Mouse (Mus musculus) cerebellum, postnatal 4 days (tissue): ENCODE results near the gene Satb2.

ENCODE experiments used
- DNase-seq, 2 experiments: peaks; one replicate each; pipeline ENCODE4 v3.0.0; 2022; ENCODE audit warnings: low spot score in 2 of 2, mixed read lengths in 1 of 2

The Satb2 gene

DNA sequence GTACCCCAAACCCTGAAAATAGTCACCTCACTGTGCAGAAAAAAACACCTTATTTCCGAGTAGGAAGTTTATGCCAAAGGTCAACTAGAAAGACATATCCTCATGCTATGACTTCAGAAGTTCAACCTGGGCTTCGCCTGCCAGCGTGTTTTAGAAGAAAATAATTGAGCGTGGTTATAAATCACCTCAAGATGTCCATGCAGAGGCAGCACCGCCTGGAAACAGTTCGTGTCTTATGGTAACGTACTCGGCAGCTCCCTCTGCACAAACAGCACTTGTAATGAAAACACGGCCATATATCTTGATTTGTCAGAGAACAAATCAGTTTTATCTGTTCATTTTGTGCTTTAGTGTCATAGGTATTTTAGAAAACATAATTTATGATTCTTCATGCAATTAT, 44.6 kb downstream of the Satb2 start:
- DNase-seq, result no peak

DNA sequence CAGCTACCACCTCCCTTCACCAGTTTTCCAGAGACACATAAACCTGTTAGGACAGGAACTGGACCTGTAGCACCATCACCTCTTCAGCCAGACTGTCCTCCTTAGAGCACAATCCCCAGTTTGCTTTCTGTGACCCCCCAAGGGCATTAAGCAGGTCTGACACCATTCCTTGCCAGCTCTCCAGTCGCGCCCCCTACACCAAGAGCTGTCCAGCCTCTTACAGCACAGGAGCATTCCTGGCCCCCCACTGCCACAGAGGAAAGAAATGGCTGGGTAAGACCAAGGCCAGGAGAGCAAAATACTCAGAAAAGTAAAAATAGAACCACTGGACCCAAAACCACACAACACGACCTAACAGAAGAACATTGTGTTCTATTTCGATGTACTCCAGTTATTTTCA, 48.4 kb downstream of the Satb2 start:
- DNase-seq, result no peak

DNA sequence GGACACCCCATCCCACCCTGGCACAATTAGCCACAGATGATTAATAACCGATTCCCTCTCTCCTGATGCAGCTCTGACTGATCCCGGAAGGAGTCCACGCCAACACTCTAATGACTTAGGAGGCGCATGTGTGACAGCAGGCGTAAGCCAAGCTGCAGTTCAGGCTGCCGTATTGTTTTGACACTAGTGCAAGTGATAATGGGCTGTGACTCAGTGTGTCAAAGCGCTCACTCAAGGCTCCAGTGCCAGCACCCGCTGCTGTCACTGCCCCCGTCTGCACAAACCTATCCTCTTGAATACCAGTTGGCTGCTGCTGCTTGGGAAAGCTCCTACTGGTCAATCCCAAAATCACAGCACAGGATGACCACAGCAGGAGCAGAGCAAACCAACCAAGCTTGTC, 49.7 kb downstream of the Satb2 start:
- DNase-seq, result peak in 1 of 2 experiments; percentile 8

DNA sequence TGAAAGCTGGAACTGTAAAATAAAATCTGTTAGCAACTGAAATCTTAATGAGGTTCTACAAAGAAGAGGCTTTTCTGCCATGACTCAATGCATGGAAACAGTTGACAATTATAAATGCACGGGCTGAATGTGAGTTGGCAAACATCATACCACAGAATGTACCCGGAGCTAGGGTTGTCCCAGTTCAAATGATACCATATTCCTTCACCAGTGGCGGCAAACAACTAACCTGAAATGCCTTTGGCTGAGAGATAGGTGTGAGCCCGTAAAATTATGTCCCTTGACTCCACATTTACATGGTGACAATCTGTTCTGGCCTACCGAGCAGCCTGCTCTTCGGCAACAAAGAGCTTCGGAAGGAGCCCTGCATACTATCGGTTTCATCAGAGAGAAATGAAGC, 58.0 kb downstream of the Satb2 start:
- DNase-seq, result no peak

DNA sequence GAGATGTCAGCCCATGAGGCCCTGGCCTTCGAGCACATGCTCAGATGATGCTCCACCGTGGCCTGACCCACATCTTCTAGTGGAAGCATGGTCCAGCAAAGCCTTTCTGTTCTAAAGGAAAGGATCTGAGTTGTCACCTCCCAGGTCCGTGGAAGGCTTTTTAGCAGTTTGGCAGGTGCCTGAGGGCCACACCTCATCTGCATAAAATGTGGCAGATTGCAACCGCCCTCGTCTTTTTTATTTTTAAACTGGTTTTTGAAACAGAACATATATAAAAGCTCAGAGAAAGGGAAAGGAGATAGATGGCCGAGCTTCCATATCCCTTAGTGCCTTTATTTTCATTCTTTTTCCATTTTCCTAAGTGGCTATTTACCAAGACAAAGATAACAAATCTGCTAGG, 64.2 kb downstream of the Satb2 start:
- no peak for DNase-seq

DNA sequence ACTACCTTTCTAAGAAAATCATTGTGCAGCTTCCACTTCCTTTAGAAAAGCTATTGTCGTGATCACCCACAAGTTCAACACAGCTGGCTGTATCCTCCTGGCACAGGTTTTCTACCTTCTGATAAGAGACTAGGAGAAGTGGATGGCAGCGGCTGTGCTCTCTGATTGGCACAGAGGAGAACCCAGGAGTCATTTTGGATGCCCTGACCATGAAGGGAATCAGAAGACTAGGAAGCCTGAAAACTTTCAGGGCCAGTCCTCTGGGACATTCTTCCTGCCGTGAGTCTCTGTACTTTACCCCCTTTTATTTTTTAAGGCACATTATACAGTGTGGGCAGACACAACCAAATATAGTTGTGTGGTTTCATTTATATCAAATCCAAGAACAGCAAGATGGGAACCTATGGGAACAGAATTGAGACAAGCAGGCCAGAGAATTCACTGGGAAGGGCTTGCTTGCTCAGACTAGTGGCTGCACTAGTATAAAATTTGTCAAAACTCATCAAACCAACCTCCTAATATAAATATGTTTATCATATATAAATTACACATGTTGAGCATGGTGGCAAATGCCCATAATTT, 77.7 kb downstream of the Satb2 start:
- DNase-seq, result no peak

DNA sequence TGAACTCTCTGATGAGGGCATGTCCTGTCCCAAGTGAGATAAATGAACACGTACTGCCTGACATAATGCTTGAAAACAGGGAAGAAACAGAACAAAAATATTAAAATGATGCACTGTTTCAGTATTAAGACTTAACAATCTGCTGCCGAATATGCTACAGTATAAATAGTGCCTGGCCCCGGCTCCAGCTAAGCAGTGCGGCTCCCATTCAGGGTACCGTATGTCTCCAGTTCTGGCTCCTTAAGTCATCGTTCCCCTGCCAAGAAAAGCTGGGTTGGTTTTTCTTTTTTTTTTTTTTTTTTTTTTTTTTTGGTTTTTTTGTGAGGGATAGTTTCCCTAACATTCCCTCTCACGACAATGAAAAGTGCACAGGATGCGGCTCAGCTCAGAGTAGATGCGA, 78.3 kb downstream of the Satb2 start:
- no peak for DNase-seq

DNA sequence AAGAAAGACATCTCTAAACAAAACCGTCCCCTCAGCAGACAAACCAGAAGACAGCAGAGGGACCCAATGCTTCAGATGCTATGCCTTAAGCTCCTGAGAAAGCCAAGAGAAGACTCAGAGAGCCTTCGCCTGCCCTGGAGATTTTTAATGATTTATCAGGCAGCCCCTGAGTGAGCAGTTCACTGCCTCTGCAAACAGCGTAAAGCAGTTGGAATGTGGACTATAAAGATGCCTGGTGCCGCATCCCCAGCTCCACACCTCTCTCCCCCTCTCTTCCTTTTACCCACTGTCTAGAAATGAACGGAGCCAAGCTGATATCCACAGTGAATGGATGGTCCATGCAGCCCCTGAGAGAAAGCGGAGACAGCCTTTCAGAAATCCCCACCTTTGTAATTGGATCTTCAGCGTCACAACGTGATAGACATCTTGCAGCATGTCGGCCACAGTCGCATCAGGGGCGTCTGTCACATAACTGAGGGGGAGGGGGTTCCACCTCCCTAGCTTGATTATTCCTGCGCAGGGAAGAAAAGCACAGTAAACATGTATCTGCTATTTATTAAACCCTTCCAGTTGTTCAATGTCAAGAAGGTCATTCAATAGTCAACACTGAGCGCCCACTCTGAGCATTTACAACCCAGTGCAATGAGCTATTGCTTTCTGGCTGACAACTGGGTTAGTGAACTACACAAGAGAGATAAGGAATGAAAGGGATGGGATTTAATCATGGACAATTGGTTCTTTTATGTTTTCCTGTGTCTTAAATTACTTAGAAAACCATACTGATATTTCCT, 79.6 kb downstream of the Satb2 start:
- no peak for DNase-seq

DNA sequence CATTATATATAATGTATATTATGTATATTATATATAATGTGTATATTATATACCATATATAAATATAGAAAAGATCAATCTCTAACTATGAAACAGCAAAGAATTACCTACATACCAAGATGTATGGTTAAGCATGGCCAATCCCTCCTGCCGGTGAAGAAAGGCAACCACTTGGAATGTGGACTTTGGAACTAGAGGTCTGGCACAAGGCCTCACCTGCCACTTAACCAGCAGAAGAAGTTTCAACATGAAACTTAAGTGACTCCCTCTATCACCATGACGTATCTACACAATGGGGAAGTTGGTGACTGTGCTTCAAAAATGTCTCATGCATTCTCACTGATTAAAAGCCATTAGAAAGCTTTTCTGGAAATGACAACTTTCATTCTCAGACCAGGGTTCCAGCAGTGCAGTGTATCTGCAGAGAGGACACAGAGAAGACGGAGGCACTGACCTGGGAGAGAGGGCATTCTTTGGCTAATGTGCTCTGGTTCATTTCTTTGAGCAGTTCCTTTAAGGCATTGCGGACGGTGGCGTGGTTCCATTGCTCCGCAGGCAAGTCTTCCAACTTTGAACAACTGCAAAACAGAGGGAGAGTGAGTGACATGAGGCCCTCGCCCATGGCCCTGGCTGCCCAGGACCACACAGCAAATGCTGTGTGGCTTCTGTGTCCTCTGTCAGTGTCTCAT, 80.8 kb downstream of the Satb2 start:
- DNase-seq, result no peak

DNA sequence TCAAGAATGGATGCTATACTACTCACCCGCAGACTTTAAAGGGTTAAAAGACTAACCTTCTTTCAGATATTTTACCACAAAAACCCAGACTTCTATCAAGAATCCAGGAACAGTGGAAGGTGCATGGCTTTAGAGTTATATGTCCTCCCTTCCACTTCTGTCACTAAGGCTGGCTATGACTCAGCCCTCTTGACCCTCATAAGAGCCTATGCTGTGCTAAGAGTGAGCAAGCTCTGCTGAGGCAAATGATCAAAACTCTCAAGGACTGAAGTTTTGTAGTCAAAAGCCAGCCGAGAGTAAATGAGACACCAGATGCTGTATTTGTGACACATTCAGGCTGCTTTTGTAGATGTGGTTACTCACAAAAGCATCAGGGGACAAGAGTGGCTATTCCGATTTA, 81.8 kb downstream of the Satb2 start:
- DNase-seq, result no peak

DNA sequence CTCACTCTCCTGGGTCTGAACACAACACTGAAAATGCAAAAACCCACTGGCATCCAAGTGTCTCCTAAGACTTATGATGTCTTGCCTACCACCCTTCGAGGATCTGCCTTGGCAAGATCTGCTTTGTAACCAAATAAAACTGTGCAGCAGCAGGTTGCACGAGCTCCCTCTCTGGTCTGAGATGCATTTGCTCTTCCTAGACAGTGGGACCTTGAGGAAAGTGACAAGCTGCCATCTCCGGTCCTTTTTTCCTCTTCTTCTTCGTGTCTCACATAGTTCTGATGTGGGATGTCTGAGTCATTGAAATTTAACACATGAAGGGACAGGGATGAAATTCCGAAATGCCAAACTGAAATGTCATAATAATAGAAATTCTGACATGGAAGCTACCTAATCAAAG, 85.7 kb downstream of the Satb2 start:
- DNase-seq, result no peak

DNA sequence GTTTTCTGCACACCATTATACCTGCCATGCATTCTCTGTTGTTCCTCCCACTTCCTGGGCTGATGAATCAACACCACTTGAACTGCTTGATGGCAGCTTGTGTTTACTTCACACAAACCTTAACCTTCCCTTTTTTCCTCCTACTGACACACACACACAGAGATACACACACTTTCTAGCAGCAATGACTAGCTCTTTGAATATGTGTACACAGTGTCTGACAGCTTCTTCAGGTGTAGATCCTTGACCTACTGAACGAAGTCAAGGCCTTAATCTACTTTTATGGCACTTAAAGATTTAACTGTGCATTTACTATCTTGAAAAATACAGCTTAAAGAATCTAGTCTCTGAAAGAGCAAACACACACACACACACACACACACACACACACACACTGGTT, 89.5 kb downstream of the Satb2 start:
- DNase-seq, result no peak

DNA sequence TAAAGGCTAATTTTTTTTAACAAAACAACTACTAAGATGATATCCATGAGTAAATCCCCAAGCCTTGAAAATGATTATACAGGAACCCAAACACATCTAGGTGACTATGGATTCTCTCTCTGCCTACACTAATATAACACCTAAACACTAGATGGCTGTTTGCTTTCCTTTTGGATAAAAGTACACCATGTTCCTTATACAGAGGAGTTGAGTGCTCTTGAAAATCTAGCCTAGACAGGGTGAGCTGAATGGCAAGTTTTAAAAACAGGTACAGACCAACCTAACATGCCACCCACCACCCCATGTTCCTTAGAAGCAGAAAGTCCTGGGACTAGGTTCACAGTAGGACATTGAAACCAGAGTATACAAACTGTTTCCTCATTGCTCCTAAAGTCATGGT, 90.9 kb downstream of the Satb2 start:
- DNase-seq, result no peak

DNA sequence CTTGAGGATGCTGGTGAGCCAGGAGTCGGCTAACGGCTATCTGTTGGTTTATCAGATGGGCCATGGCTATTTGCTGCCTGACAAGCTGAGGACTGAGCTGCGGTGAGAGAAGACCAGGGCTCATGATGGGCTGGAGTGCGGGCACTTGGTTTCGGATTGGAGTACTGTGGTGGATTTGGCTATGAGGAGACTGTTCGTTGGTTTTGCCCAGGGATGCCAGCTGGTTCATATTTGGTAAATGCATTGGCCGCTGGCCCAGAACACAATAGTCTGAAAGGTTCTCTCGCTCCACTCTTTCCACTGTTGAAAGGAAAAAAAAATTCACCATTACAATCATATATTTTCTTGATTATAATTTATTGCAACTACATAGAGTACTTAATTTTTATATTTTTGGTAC, 107.0 kb downstream of the Satb2 start:
- DNase-seq, result peak in 1 of 2 experiments; percentile 6

DNA sequence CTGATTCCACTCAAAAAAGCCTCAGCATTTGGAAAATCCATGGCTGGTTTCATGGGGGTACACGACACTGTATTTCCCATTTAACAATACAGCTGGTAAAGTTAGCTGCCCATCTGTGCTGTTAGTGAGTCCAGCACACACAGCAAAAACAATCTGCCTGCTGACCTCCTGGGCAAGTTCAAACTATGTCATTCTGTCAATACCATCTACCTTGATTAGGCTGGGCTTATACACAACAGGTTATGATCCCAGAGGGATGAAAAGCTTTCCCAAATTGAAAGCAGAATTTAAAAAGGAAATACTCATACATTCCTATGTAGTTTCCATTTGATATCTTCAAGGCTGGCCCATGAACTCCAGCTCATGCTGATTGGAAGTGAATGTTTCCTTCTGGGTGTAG, 113.2 kb downstream of the Satb2 start:
- DNase-seq, result no peak

DNA sequence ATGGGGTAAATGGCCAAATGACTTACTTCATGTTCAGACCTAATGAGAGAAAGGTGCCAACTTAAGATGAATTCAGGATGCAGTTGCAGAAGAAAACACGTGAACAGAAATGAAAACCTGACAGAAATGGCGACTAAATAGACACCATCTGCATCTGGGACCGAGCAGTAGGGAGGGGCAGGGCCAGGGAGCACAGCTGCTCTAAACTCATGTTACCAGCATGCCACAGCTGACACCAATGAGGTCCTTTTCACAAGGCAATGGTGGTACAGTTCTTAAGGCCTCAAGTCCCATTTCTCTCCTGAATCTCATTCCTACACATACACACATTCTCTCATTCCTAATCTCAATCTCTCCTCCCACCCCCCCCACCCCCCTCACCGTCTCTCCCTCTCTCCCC, 115.7 kb downstream of the Satb2 start:
- DNase-seq, result no peak

DNA sequence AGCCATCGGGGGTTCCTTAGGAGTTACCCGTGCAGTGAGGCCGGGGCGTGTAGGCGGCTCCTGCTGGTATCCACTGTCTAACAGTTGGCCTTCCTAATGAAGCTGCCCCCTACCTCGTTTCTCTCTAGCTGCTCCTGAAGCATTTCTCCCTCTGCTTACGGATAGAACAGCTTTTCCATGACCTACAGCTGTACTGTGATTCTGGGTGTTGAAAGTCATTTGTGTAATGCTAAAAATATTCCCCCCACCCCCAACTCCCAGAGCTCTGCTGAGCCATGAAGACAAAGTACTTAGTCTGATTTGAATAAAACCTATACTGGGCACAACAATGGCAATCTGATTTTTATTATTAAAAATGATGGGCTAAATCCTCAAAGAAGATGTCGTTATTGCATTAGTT, 121.2 kb downstream of the Satb2 start:
- DNase-seq, result no peak

DNA sequence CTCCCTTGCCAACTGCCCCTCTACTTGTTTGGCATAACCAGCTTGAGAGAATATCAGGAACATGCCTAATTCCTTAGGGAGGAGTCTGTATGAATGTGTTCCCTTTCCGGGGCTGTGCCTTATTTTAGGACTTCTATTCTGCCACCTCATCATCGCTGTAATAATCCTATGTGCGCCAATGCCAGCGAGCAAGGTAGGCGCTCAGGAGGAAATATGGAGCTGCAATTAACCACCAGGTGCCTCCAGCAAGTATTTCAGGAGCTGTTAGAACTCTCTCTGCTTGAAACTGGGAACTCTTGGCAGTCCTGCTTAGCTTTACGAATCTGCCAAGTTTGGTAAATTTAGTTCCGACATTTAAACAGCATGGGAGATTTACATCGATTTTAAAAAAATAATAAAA, 128.0 kb downstream of the Satb2 start:
- DNase-seq, result no peak

DNA sequence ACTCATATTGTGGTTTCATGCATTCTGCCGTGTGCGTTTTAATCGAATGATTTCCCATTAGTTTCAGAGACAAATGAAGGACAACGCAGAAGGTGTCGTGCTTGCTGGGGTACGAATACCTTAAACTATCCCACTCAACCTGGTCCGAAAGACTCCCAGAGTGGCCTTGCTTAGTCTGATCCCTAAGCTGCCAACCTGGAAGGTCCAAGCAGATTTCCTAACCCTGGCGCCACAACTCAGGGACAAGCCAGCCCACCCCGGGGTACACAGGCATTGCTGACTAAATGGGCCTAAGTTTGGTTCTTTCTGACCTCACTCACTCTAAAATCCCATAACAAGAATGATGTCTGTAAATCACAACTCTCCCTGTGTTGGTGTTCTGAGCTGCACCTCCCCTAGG, 132.1 kb downstream of the Satb2 start:
- DNase-seq, result no peak

DNA sequence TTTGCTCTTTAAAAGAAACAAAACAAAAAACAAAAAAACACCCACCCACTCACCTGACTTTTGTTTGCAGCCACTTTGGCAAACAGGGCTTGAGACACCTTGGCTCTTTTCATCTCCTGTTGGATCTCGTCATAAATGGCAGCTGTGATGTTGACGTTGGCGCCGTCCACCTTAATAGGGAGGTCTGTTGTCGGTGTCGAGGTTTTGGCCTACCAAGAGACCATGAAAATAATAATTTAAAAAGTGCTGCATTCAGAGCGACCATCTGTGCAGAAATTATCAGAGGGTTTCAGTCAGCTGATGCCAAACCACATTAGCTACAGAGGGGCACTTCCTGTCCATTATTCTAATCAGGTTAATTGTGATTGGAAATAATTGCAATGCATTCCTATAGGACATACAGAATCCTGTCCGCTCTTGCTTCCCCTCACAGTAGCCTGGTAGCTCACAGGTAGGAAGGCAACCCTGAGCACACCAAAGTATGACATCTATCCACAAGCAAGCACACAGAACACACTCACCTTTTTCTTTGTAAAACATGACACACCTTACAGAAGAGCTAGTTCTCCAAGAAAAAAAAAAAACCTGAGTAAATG, 132.8 kb downstream of the Satb2 start:
- no peak for DNase-seq

DNA sequence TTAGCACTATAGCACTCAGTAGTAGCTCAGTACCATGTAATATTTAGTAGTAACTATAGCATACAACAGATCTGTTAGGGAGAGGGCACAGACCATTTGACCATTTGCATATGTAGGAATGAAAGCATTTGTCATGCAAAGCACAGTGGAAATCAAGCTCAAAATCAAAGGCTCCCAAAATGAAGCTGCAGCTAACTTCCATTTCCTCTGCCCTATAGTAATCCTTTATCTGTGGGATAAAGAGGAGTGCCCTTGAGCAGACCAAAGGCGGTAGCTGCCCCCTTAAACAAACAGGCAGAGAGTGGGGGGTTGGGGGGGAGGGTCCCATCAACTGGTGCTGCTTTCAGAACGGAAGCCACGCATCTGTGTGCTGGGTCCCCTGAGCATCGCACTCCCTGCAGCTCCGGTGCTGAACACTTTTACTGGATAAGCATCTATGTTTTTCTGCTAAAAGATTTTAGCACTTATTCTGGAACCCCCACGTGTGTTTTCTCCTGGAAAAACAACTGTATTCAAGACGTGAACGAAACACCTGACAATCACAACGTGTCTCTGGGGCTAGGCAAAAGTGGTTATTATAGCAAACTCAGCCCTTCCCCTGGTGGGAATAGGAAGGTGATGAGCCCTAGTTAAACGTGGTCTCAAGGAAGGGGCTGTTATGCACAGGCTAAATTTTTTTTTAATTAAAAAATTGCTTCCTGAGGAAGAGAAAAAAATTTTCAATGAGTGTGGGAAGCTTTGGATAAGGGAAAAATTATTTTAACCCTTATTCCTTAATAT, 133.7 kb downstream of the Satb2 start:
- no peak for DNase-seq

DNA sequence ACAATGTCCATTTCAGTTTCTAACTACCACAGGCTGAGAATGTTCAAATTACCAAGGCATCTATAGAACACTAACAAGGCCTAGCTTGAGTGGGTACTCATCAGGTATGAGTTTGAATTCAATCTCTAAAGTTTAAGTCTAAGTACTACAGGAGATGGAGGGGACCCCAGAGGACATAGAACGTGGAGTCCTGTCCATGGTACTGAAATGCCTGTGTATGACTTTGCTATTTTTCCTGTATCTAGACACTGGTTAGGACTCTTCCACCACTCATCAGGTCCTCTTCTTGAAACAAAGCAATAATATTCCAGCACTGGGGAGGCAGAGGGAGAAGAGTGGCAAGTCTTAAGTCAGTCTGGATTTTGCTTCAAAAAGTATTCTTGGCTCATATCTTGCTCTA, 139.5 kb downstream of the Satb2 start:
- no peak for DNase-seq
